23 mouse cellular contexts compared by ENCODE assay signal in the genomic region with DNA sequence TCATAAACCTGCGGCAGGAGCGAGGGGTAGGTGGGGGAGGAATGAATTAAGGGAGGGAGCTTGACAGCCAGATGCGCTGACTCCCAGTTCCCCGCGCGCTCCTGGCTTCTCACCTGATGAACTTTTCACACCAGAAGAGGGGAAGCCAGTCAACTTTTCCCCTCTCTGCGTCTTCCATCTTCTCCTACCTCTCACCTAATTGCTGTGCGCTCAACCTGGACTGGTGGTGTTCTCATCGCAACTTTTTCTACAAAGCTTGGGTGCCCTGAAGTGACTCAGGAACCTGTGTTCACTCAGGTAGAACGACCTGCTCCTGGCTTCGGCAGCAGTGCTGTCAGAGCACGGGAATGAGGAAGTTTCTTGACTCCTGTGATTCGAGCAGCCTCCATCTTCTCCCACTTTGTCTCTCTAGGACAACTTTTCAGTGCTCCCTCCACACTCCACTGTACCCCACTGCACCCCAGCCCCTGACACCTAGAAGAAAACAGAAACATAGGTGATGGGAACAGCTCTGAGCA.
A peak's percentile ranks its signal among the peaks of the same experiment; 100 is the strongest.
DNase-seq lines count a peak whose midpoint lies in the region; ATAC-seq and TF ChIP-seq lines count a peak whose summit lies in the region.
"Had no signal": no experiment of that assay in that cellular context is flagged by ENCODE, and none has a peak within 500 bp of the region (broad histone marks: within the 10 kb centered on the region; RNA-seq: fewer than 3 reads in every experiment).

No protein-coding gene starts in this region.

- H3K27me3 ChIP-seq in kidney, adult 2 months (replicated peaks; ENCODE audit: control insufficient read depth, insufficient read depth, low read length) = no peaks in the 10 kb centered on the region
- H3K27me3 ChIP-seq in kidney, embryonic 16.5 days (ENCODE audit: insufficient read depth, low read length) = no peaks in the 10 kb centered on the region
- H3K27me3 ChIP-seq: hindbrain, embryonic 13.5 days; limb, embryonic 15.5 days had no signal

- H3K36me3 ChIP-seq in kidney, adult 2 months (ENCODE audit: control insufficient read depth, insufficient read depth, low read length) = no peaks in the 10 kb centered on the region
- no peaks in the 10 kb centered on the region for H3K36me3 ChIP-seq in kidney, embryonic 16.5 days (ENCODE audit: insufficient read depth, low read length)
- H3K36me3 ChIP-seq: heart, embryonic 10.5 days; hindbrain, embryonic 13.5 days; limb, embryonic 15.5 days had no signal

- TF ChIP-seq POLR2A in kidney, adult 2 months (IDR thresholded peaks at IDR 0.05; ENCODE audit: low read depth, low read length) = no peak

- 49% methylated on average over 13 of the region's 13 CpGs for WGBS in kidney, adult 2 months
- WGBS in kidney, embryonic 16.5 days = 42% methylated on average over 13 of the region's 13 CpGs

- H3K4me1 ChIP-seq in kidney, adult 2 months (ENCODE audit: control insufficient read depth, insufficient read depth, low read length) = 0 out of 2 replicates have a peak, but pooled peaks cover 2% of the 10 kb centered on the region
- peaks cover 11% of the 10 kb centered on the region for H3K4me1 ChIP-seq in kidney, embryonic 16.5 days (ENCODE audit: insufficient read depth, low read length)
- H3K4me1 ChIP-seq: heart, embryonic 10.5 days had no signal

- H3K4me2 ChIP-seq in kidney, embryonic 16.5 days (replicated peaks; ENCODE audit: low read depth, low read length) = peak overlapping the region; percentile 14
- H3K4me2 ChIP-seq: hindbrain, embryonic 13.5 days; limb, embryonic 15.5 days had no signal

- no peaks in the 10 kb centered on the region for H3K9me3 ChIP-seq in kidney, embryonic 16.5 days (ENCODE audit: low read length)
- H3K9me3 ChIP-seq: heart, embryonic 10.5 days; hindbrain, embryonic 13.5 days; limb, embryonic 15.5 days had no signal

- peak; percentile 3 for DNase-seq in kidney, adult 11 months
- DNase-seq in kidney, adult 9 months = no peak
- DNase-seq in kidney, adult 2 months = peak; percentile 23
- peak; percentile 12 to 14 for DNase-seq in kidney, postnatal 36 days
- DNase-seq in retina, postnatal 1 day = no peak
- DNase-seq in gastrocnemius, adult 8-10 months (ENCODE audit: low spot score in 2 of 2) = no peak
- DNase-seq in gastrocnemius, postnatal 4 days (ENCODE audit: low spot score in 2 of 2) = no peak
- DNase-seq: adrenal gland, postnatal 36 days; cerebellum, adult 2 months; cerebellum, postnatal 25 days; gastrocnemius, adult 2 months; heart, postnatal 4 days; lung, adult 2 months; lung, postnatal 10 days; midbrain, embryonic 14.5 days; right cerebral cortex, postnatal 4 days had no signal

- peak; percentile 54; the same call in 1 of the 2 replicates for ATAC-seq in kidney, embryonic 16.5 days (ENCODE audit: low FRiP score, low TSS enrichment)
- ATAC-seq: CD4-positive, CD25-positive, alpha-beta regulatory T cell, adult 4 months; forebrain, embryonic 16.5 days had no signal

- H3K9ac ChIP-seq in kidney, embryonic 16.5 days (replicated peaks; ENCODE audit: low read length) = no peak overlapping the region
- H3K9ac ChIP-seq: hindbrain, embryonic 13.5 days; limb, embryonic 15.5 days; liver, embryonic 14.5 days had no signal

- no peak for TF ChIP-seq CTCF in kidney, adult 2 months (conservative IDR thresholded peaks at IDR 0.05; ENCODE audit: insufficient read depth, insufficient read length, low read depth, low read length)

- no peak overlapping the region for H3K27ac ChIP-seq in kidney, adult 2 months (ENCODE audit: insufficient read depth, low read depth, low read length)
- H3K27ac ChIP-seq in kidney, embryonic 16.5 days (ENCODE audit: low read length) = 0 out of 2 replicates have a peak overlapping the region, but pooled peaks have one; percentile 13
- H3K27ac ChIP-seq: gastrocnemius, adult 2 months; heart, embryonic 10.5 days; hindbrain, embryonic 13.5 days; limb, embryonic 15.5 days; liver, embryonic 14.5 days had no signal

- H3K4me3 ChIP-seq in kidney, adult 2 months (ENCODE audit: insufficient read depth, low read depth, low read length) = no peak overlapping the region
- H3K4me3 ChIP-seq in kidney, embryonic 16.5 days (ENCODE audit: low read length) = no peak overlapping the region
- H3K4me3 ChIP-seq: gastrocnemius, adult 2 months; heart, embryonic 10.5 days; hindbrain, embryonic 13.5 days; limb, embryonic 15.5 days had no signal

Comparison
In these comparisons a context has a peak if more than half of its experiments do, and no peak if none do; other contexts are left out.
1. DNase-seq: peak in kidney, adult 11 months (single experiment), kidney, adult 2 months (single experiment) and kidney, postnatal 36 days (2 of 2); none in kidney, adult 9 months (single experiment), retina, postnatal 1 day (single experiment), gastrocnemius, adult 8-10 months (0 of 2) and gastrocnemius, postnatal 4 days (0 of 2).